Mouse (Mus musculus): ENCODE measurements around the gene Sgce.

GRCm38 (mm10) chr6:4754886-4755285, 7.9 kb upstream of the Sgce start:
- TF ChIP-seq POLR2A (IDR thresholded peaks at IDR 0.05; ENCODE audit: insufficient read length, low read depth), result no peak
- TF ChIP-seq MAX (IDR thresholded peaks at IDR 0.05; ENCODE audit: low read depth), result no peak
- no peak for TF ChIP-seq CEBPB (IDR thresholded peaks at IDR 0.05; ENCODE audit: insufficient read depth, poor library complexity, severe bottlenecking)
- no peak for TF ChIP-seq E2F4 (IDR thresholded peaks at IDR 0.05; ENCODE audit: insufficient read depth)
- TF ChIP-seq POLR2AphosphoS2 (IDR thresholded peaks at IDR 0.05; ENCODE audit: insufficient read length, low read depth), result no peak
- no peak for TF ChIP-seq TCF3 (IDR thresholded peaks at IDR 0.05; ENCODE audit: insufficient read length, low read depth)
- no peak for TF ChIP-seq REST (IDR thresholded peaks at IDR 0.05; ENCODE audit: insufficient read depth, insufficient read length)
- no peak for TF ChIP-seq MYOG (IDR thresholded peaks at IDR 0.05; ENCODE audit: control insufficient read depth in 1 of 3, insufficient read depth in 1 of 3, insufficient read length in 2 of 3, low read depth in 2 of 3)
